7 mouse cellular contexts compared by ENCODE assay signal in the genomic region with DNA sequence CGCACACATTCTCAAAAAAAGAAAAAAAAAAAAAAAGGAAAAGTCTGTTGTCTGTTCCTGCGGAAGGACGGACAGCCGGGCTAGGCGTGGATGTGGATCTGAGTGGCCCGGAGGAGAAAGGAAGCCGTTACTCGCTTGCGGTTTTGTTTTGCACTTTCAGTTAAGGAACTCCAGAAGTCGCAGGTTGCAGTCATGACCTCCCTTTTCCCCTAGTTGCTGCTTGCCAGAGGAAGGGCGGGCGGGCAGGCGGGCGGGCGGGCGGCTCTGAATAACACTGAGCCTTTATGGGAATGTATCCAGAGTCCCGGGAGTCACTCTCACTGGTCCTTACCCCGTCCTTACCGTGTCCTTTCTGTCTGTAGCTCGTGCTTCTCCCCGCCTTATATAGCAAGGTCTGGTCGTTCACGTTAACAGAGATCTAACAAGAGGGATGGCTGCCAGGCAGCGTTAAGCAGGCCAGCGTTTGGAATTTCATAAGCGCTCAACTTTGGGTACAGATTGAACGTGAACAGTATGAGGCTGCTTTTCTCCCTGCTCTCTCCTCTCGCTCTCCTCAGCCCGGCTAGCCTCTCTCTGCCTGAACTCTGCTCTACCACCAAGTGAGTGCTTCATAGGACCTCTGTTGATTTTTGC.
DNase-seq lines count a peak whose midpoint lies in the region; ATAC-seq and TF ChIP-seq lines count a peak whose summit lies in the region.

No protein-coding gene starts in this region.

- H3K36me3 ChIP-seq in neural tube, embryonic 14.5 days (ENCODE audit: control insufficient read depth, insufficient read depth, low read length) = 0 out of 2 replicates have a peak, but pooled peaks cover 4% of the 10 kb centered on the region

- no peak overlapping the region for H3K9ac ChIP-seq in neural tube, embryonic 14.5 days (replicated peaks; ENCODE audit: low read depth, low read length)

- H3K4me1 ChIP-seq in lung, adult 2 months (ENCODE audit: control insufficient read depth, insufficient read depth, low read length) = peaks cover 43% of the 10 kb centered on the region
- peaks cover 20% of the 10 kb centered on the region for H3K4me1 ChIP-seq in neural tube, embryonic 14.5 days (ENCODE audit: control insufficient read depth, insufficient read depth, low read length)

- H3K27me3 ChIP-seq in neural tube, embryonic 14.5 days (ENCODE audit: control insufficient read depth, insufficient read depth, low read length) = no peaks in the 10 kb centered on the region

- H3K27ac ChIP-seq in neural tube, embryonic 14.5 days (ENCODE audit: low read depth, low read length) = peak overlapping the region; percentile 55; the same call in 1 of the 2 replicates

- no peaks in the 10 kb centered on the region for H3K9me3 ChIP-seq in neural tube, embryonic 14.5 days (ENCODE audit: control insufficient read depth, low read length)

- peak; percentile 61 for ATAC-seq in activated CD4-positive, CD25-positive, alpha-beta regulatory T cell, adult 4 months
- peak; percentile 46; the same call in 1 of the 2 replicates for ATAC-seq in neural tube, embryonic 14.5 days (ENCODE audit: low read depth)

- peak; percentile 30 for DNase-seq in embryo, embryonic 11.5 days (ENCODE audit: low read depth, low spot score)
- peak; percentile 87 for DNase-seq in heart, adult 8-10 months (ENCODE audit: low spot score)
- peak; percentile 82 for DNase-seq in kidney, adult 11 months
- DNase-seq in lung, adult 2 months = peak; percentile 64
- DNase-seq in right cerebral cortex, postnatal 14 days = no peak

- TF ChIP-seq POLR2A in lung, adult 2 months (IDR thresholded peaks at IDR 0.05; ENCODE audit: borderline replicate concordance, extremely low read depth, low read depth, low read length) = no peak; the same call in 1 of the 2 replicates

- no peak for TF ChIP-seq CTCF in lung, adult 2 months (IDR thresholded peaks at IDR 0.05; ENCODE audit: insufficient read depth, low read length)

- H3K4me2 ChIP-seq in neural tube, embryonic 14.5 days (ENCODE audit: low read depth, low read length) = peak overlapping the region; percentile 27; the same call in 1 of the 2 replicates

- peak overlapping the region; percentile 55 for H3K4me3 ChIP-seq in lung, adult 2 months (replicated peaks; ENCODE audit: extremely low read depth, low read depth, low read length)
- no peak overlapping the region for H3K4me3 ChIP-seq in neural tube, embryonic 14.5 days (ENCODE audit: low read depth, low read length)

- WGBS in lung, adult 2 months = under 1% methylated on average over 29 of the region's 29 CpGs
- WGBS in neural tube, embryonic 14.5 days = 14% methylated on average over 29 of the region's 29 CpGs
